Mouse (Mus musculus) left cerebral cortex, postnatal 25 days (tissue): ENCODE results near the gene Ccdc87. TPM values are rescaled to one million over a fixed set of nuclear protein-coding genes. Genes with fewer than 3 reads are reported as not detected.

ENCODE experiments used
- DNase-seq, 2 experiments: peaks; one replicate each; pipeline ENCODE4 v3.0.0; 2022; ENCODE audit warnings: low spot score in 2 of 2, mixed read lengths in 1 of 2
- intact Hi-C: fragments of 180-260 bp; cut with DNase I; formaldehyde crosslinking; loops from one replicate; pipeline ENCODE4 v1.15.1; 2025
- total RNA-seq, 2 experiments: library from RNA; stranded (reverse); gene quantifications; 2 replicates each; pipeline ENCODE4 v1.2.3; 2021

Ccdc87 gene
- total RNA-seq, 2 experiments from 2014 or later = 1.8 to 2.4 TPM

- peak; percentile 94 to 98 for DNase-seq
- intact Hi-C loops = no loop called here
Measured at GRCm38 (mm10) chr19:4878405-4879323, 39.5 kb downstream of the Ccdc87 start, which contains the start of gene Zdhhc24. Gene Zdhhc24 (plus strand): TSS chr19:4878668.

GRCm38 (mm10) chr19:4879324-4879703 lies 40.1 kb downstream of the Ccdc87 start:
- intact Hi-C loops = no loop called here
- DNase-seq = no peak

- intact Hi-C loops = no loop called here
- DNase-seq = no peak
Measured at GRCm38 (mm10) chr19:4883961-4884360, 44.8 kb downstream of the Ccdc87 start.

- no peak for DNase-seq
- intact Hi-C loops = no loop called here
Measured at GRCm38 (mm10) chr19:4889791-4890190, 50.6 kb downstream of the Ccdc87 start.

- intact Hi-C loops = no loop called here
- DNase-seq = no peak
Measured at GRCm38 (mm10) chr19:4891798-4892197, 52.6 kb downstream of the Ccdc87 start.

Other genes starting within 250 kb of the Ccdc87 start
- 10 to 100 TPM; 47.2 to 47.3 TPM for gene Lrfn4, start 223.7 kb upstream of the Ccdc87 start, total RNA-seq
- 10 to 100 TPM; 25.1 to 26.1 TPM for gene Rce1, start 213.7 kb upstream of the Ccdc87 start, total RNA-seq
- gene Gm960, start 140.7 kb upstream of the Ccdc87 start, total RNA-seq = 1 to 10 TPM; 1.1 to 1.3 TPM
- gene Sptbn2, start 128.2 kb upstream of the Ccdc87 start, total RNA-seq = 100 to 1,000 TPM; 659 to 669 TPM
- 10 to 100 TPM; 16.5 to 18.9 TPM for gene Rbm4b, start 82.9 kb upstream of the Ccdc87 start, total RNA-seq
- 10 to 100 TPM; 74.8 to 76.3 TPM for gene Rbm4, start 45.5 kb upstream of the Ccdc87 start, total RNA-seq
- gene Gm21992, start 27.8 kb upstream of the Ccdc87 start, total RNA-seq = 10 to 100 TPM; 21.8 to 21.9 TPM
- gene Rbm14, start 27.7 kb upstream of the Ccdc87 start, total RNA-seq = 10 to 100 TPM; 49.9 to 59.8 TPM
- 10 to 100 TPM; 32.0 to 32.8 TPM for gene Ccs, start within 50 bp of the Ccdc87 start, total RNA-seq
- gene Ctsf, start 15.8 kb downstream of the Ccdc87 start, total RNA-seq = 100 to 1,000 TPM; 106 to 113 TPM
- gene Actn3, start 38.5 kb downstream of the Ccdc87 start, total RNA-seq = 1 to 10 TPM; 1.1 to 1.9 TPM
- 10 to 100 TPM; 25.0 to 25.9 TPM for gene Zdhhc24, start 39.3 kb downstream of the Ccdc87 start, total RNA-seq
- 10 to 100 TPM; 41.5 to 44.1 TPM for gene Bbs1, start 67.3 kb downstream of the Ccdc87 start, total RNA-seq
- gene Dpp3, start 88.9 kb downstream of the Ccdc87 start, total RNA-seq = 10 to 100 TPM; 43.6 to 44.4 TPM
- 10 to 100 TPM; 19.6 to 26.1 TPM for gene Peli3, start 103.8 kb downstream of the Ccdc87 start, total RNA-seq
- 10 to 100 TPM; 52.6 to 58.0 TPM for gene Mrpl11, start 122.8 kb downstream of the Ccdc87 start, total RNA-seq
- gene Npas4, start 150.9 kb downstream of the Ccdc87 start, total RNA-seq = 10 to 100 TPM; 12.4 to 24.4 TPM
- gene Slc29a2, start 184.5 kb downstream of the Ccdc87 start, total RNA-seq = 10 to 100 TPM; 14.1 to 15.0 TPM
- 100 to 1,000 TPM; 126 to 132 TPM for gene B4gat1, start 199.5 kb downstream of the Ccdc87 start, total RNA-seq
- 1 to 10 TPM; 3.6 to 5.2 TPM for gene AC124502.3, start 199.5 kb downstream of the Ccdc87 start, total RNA-seq
- gene Brms1, start 202.0 kb downstream of the Ccdc87 start, total RNA-seq = 10 to 100 TPM; 20.2 to 23.6 TPM
- 10 to 100 TPM; 92.7 to 93.9 TPM for gene Rin1, start 211.1 kb downstream of the Ccdc87 start, total RNA-seq
- gene Cd248, start 228.7 kb downstream of the Ccdc87 start, total RNA-seq = 1 to 10 TPM; 4.6 to 5.4 TPM
- gene Tmem151a, start 246.2 kb downstream of the Ccdc87 start, total RNA-seq = 100 to 1,000 TPM; 163 to 164 TPM
- gene Yif1a, start 249.2 kb downstream of the Ccdc87 start, total RNA-seq = 10 to 100 TPM; 24.6 to 26.0 TPM